Mouse (Mus musculus): ENCODE results near the gene Olfr224. TPM values are rescaled to one million over a fixed set of nuclear protein-coding genes. Genes with fewer than 3 reads are reported as not detected.

The Olfr224 gene
- polyA plus RNA-seq (2016; fragmentation: Nextera tagmentation; extraction: Ambion mirVana), result not detected in 2 replicates

DNA sequence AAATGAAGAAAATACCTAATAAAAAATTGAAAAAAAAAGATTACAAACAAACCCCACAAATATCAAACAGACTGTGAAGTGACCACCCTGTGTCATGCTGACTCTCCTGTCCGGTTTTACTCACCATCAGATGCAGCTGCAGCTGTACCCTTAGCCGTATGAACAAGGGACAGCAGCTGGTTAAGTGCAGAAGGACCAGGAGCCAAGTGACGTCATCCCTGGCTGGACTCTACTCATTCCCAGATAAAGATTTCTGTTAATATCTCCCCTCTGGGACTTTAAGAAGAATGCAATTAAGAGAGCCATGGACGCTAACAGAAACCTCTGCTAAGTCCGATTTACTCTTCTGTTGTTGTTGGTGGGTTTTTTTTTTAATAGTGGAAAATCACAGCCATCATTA is at the start of gene Olfr224:
Gene Olfr224, minus strand, starts transcription at position 149 of the 400 bp plus-strand sequence.
- H3K9ac ChIP-seq, result no peak within 1 kb of the TSS
- ATAC-seq, result no peak

DNA sequence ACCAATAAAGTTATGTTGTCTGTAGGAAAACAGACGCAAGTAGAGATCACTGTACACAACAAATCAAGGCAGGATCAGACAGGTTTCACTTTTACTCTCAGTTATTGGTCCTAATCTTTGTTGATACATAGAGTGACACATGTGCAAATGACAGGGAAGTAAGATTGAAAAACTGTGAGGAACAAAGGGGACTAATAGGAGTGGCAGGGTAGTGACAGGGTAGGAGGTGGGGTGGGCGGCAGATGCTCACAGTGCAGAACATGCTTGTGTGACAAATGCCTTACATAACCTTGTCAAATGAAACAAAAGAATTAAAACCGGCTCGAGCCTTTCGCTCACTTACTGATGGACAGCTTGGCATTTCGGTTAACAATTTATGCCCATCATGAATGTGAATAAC is 48.4 kb upstream of the Olfr224 start:
- H3K4me2 ChIP-seq, result no peak overlapping the region
- H3K27ac ChIP-seq, result no peak overlapping the region
- no peak overlapping the region for H3K4me3 ChIP-seq
- 65% methylated on average over 6 of the region's 6 CpGs for WGBS (ENCODE audit: insufficient replicate concordance)
- 0 out of 2 replicates have a peak, but pooled peaks cover 3% of the 10 kb centered on the region for H3K27me3 ChIP-seq (replicated peaks)
- H3K9me3 ChIP-seq (replicated peaks), result no peaks in the 10 kb centered on the region
- no peaks in the 10 kb centered on the region for H3K4me1 ChIP-seq
- no peaks in the 10 kb centered on the region for H3K36me3 ChIP-seq
- ATAC-seq, result no peak
- no peak overlapping the region for H3K9ac ChIP-seq

More for the DNA sequence above, at the start of gene Olfr224:
- WGBS (ENCODE audit: insufficient replicate concordance), result 62% methylated on average over 5 of the region's 5 CpGs
- Histone ChIP-seq H3K9me3 (replicated peaks) (no peaks in the 10 kb centered on the region), H3K27ac (no peak within 1 kb of the TSS), H3K27me3 (replicated peaks) (no peaks in the 10 kb centered on the region), H3K4me2 (no peak within 1 kb of the TSS), H3K4me1 (no peaks in the 10 kb centered on the region), H3K36me3 (no peaks in the 10 kb centered on the region), H3K4me3 (no peak within 1 kb of the TSS)

DNA sequence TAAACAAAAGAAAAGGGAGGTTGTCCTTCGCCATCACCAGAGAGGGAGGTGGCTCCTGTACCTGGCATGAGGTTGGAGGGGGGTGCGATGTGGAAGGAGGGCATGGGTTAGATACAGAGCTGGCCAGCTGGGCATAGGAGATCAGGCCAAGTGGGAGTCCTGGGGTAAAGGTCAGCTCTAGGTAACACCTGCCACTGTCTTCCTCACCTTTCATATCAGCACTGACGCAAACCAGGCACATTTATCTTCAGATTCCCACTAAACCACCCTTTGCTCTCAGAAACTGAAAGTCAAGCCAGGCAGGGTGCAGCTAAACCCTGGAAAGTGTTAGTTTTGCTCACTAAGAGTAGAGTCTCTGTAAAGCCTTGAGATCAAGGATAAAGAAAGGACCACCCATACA is 48.0 kb upstream of the Olfr224 start:
- H3K4me1 ChIP-seq, result no peaks in the 10 kb centered on the region
- H3K4me3 ChIP-seq, result no peak overlapping the region
- no peak overlapping the region for H3K4me2 ChIP-seq
- WGBS (ENCODE audit: insufficient replicate concordance), result 53% methylated on average over 3 of the region's 3 CpGs
- no peak for ATAC-seq
- H3K9ac ChIP-seq, result no peak overlapping the region
- 0 out of 2 replicates have a peak, but pooled peaks cover 3% of the 10 kb centered on the region for H3K27me3 ChIP-seq (replicated peaks)
- no peak overlapping the region for H3K27ac ChIP-seq
- H3K36me3 ChIP-seq, result no peaks in the 10 kb centered on the region
- H3K9me3 ChIP-seq (replicated peaks), result no peaks in the 10 kb centered on the region

DNA sequence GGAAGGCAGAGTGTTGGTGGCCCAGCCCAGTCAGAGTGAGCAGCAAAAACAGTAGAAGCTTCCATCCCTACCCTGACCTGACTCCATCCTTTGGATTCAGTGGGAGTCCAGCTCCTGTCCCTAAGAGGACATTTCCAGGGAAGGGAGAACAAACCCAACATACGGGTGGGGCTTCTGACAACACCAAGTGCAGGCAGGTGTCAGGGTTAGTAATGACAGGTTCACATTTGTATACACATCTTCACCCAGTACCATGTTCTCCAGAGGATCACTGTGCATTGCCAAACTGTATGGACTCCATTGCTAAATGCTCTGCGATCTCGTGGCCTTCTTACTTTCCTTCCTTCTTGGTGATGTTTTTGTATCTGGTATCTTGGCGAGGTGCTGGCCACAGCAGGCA is 45.6 kb upstream of the Olfr224 start, which contains the start of gene 2210407C18Rik:
Gene 2210407C18Rik, minus strand, starts transcription at position 101 of the 400 bp plus-strand sequence.
- no peak within 1 kb of the TSS for H3K27ac ChIP-seq
- no peak within 1 kb of the TSS for H3K4me2 ChIP-seq
- H3K9me3 ChIP-seq (replicated peaks), result no peaks in the 10 kb centered on the region
- H3K9ac ChIP-seq, result no peak within 1 kb of the TSS
- H3K4me3 ChIP-seq, result no peak within 1 kb of the TSS
- H3K4me1 ChIP-seq, result no peaks in the 10 kb centered on the region
- 63% methylated on average over 4 of the region's 4 CpGs for WGBS (ENCODE audit: insufficient replicate concordance)
- H3K27me3 ChIP-seq (replicated peaks), result 0 out of 2 replicates have a peak, but pooled peaks cover 3% of the 10 kb centered on the region
- ATAC-seq, result no peak
- no peaks in the 10 kb centered on the region for H3K36me3 ChIP-seq

DNA sequence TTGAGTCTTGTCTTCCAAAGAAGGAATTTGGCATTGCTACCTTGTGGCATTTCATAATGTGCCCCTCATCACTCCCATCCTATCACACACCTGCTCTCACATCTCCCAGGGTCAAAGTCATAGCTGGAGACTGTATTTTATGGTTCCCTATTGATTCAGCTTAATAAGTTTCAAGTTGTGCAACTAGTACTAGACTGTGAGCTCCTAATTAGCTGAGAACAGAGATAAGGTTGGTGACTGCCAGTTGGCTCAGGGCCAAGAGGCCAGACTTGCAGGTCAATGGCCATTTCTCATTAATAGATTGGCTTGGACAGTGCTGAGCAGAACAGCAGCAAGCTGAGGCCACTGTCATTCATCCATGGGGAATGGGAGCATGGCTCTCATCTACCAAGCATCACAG is 44.2 kb upstream of the Olfr224 start:
- H3K9ac ChIP-seq, result no peak overlapping the region
- no peaks in the 10 kb centered on the region for H3K27me3 ChIP-seq (replicated peaks)
- H3K27ac ChIP-seq, result no peak overlapping the region
- no peaks in the 10 kb centered on the region for H3K4me1 ChIP-seq
- no peak for ATAC-seq
- no peaks in the 10 kb centered on the region for H3K36me3 ChIP-seq
- no peaks in the 10 kb centered on the region for H3K9me3 ChIP-seq (replicated peaks)
- H3K4me3 ChIP-seq, result no peak overlapping the region
- no peak overlapping the region for H3K4me2 ChIP-seq

DNA sequence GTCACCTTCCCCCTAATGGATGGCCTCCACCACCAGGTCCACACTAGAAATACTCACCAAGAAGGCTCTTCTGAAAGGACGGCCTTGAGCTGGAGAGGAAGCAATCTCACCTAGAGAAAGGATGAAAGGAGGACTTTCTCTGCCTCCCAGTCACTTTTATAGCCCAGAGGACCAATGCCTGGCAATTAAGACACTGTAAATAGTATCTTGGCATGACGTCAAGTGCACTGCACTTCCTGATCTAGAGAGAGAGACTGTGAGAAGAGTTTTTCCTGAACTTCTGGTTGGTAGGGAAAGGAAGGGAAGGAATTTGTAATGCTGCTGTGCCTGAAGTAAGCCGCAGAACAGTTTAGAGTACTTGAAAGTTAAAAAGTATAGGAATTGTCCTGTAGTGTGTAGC is 43.0 kb upstream of the Olfr224 start:
- Histone ChIP-seq H3K36me3 (no peaks in the 10 kb centered on the region), H3K4me3 (no peak overlapping the region), H3K9me3 (replicated peaks) (no peaks in the 10 kb centered on the region), H3K27ac (no peak overlapping the region), H3K27me3 (replicated peaks) (no peaks in the 10 kb centered on the region), H3K9ac (no peak overlapping the region), H3K4me1 (no peaks in the 10 kb centered on the region), H3K4me2 (no peak overlapping the region)
- ATAC-seq, result no peak
- 54% methylated on average over 3 of the region's 3 CpGs for WGBS (ENCODE audit: insufficient replicate concordance)

DNA sequence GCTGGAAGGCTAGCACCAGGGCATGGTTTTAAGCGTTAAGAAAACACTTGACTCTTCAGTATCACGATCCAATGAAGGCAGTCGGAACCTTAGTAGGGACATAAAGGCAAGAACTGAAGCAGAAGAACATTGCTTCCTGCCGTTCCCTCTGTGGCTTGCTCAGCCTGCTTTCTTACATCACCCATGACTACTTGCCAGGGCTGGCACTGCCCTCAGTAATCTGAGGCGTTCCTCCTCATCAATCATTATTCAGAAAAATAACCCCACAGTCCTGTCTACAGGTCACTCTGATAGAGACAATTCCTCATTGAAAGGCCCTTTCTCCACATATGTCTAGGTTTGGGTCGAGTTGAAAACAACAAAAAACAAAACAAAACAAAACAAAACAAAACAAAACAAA is 36.7 kb upstream of the Olfr224 start:
- no peak for ATAC-seq
- no peaks in the 10 kb centered on the region for H3K9me3 ChIP-seq (replicated peaks)
- H3K27me3 ChIP-seq (replicated peaks), result no peaks in the 10 kb centered on the region
- peaks cover 18% of the 10 kb centered on the region for H3K4me1 ChIP-seq
- 71% methylated on average over 6 of the region's 6 CpGs for WGBS (ENCODE audit: insufficient replicate concordance)
- H3K4me3 ChIP-seq, result no peak overlapping the region
- no peak overlapping the region for H3K9ac ChIP-seq
- no peak overlapping the region for H3K27ac ChIP-seq
- H3K36me3 ChIP-seq, result no peaks in the 10 kb centered on the region
- H3K4me2 ChIP-seq, result no peak overlapping the region

DNA sequence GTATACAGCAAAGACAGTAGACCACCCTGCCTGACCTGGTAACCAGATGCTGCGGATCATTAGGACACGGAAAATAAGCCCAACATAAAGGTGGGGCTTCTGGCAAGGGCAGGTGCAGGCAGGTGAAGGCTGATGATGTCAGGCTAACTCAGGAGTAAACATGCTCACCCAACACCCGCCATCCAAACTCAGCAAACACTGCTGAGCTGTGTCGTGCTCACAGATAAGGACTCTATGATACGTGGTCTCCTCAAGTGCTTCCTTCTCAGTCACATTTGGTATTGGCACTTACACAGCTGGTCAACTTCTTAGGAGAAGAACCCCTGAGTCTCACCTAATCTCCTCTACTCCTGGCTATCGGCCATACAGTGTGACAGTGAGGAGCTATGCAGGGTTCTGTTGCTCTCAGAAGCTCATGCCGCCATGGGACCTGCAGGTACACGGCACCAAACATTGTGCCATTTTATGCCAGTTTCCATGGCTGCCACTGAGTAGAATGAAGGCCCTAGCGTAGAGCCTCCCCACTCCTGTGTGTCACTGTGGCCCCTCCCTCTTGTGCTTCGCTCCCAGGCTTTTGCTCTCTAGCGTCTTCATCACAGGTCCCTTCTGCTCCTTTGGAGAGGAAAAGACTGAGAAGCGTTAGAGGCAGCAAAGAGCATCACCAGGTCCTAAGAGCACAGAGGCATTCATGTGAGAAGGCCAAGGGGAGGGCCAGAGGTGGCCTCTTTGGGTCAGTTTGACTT is 36.0 kb upstream of the Olfr224 start:
- Histone ChIP-seq H3K4me3 (no peak overlapping the region), H3K4me2 (no peak overlapping the region), H3K9me3 (replicated peaks) (no peaks in the 10 kb centered on the region), H3K27ac (no peak overlapping the region), H3K27me3 (replicated peaks) (no peaks in the 10 kb centered on the region), H3K36me3 (no peaks in the 10 kb centered on the region), H3K4me1 (peaks cover 18% of the 10 kb centered on the region), H3K9ac (no peak overlapping the region)
- WGBS (ENCODE audit: insufficient replicate concordance), result 64% methylated on average over 12 of the region's 12 CpGs
- ATAC-seq, result no peak

DNA sequence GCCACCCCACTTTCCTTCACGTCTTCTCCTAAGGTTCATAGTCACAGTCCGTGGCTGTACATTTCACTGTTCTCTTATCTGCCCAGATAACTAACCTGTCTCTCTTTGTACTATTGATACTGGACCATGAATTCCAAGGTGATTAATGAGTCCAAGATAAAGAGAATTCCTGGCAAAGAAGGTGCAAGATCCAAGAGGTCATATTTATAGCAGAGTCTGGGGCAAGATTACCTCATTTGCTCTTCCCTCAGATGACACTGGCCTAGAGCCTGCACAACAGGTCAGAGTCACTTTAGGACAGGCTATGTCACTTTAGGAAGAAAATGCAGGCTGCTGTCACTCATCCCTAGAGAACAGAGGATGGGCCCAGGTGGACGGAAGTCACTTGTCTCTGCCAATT is 34.9 kb upstream of the Olfr224 start:
- Histone ChIP-seq H3K27me3 (replicated peaks) (no peaks in the 10 kb centered on the region), H3K27ac (no peak overlapping the region), H3K9me3 (replicated peaks) (no peaks in the 10 kb centered on the region), H3K4me3 (no peak overlapping the region), H3K36me3 (no peaks in the 10 kb centered on the region), H3K9ac (no peak overlapping the region), H3K4me1 (peaks cover 18% of the 10 kb centered on the region), H3K4me2 (no peak overlapping the region)
- ATAC-seq, result no peak
- WGBS (ENCODE audit: insufficient replicate concordance), result 51% methylated on average over 3 of the region's 3 CpGs

DNA sequence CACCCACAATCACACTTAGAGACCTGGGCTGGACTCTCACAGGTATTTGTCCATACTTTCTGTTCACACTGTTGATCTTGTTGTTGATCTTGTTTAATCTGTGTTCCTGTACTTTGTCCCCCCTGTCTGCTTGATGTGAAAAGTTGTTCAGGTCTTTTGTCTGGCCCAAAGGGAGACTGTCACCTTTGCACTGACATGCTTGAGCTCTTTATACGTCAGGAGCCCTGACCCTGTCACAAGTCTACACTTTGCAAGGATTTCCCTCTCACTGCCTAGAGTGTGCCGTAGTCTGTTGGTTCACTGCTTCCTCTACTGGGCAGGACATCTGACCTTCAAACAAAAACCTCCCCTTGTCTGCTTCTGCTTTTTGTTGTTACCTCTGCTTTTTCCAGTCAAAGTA is 34.3 kb upstream of the Olfr224 start:
- ATAC-seq, result no peak
- Histone ChIP-seq H3K9ac (no peak overlapping the region), H3K9me3 (replicated peaks) (no peaks in the 10 kb centered on the region), H3K4me2 (no peak overlapping the region), H3K27me3 (replicated peaks) (no peaks in the 10 kb centered on the region), H3K4me3 (no peak overlapping the region), H3K27ac (no peak overlapping the region), H3K36me3 (no peaks in the 10 kb centered on the region), H3K4me1 (peaks cover 18% of the 10 kb centered on the region)
- 32% methylated on average over 2 of the region's 2 CpGs for whole genome bisulfite sequencing (ENCODE audit: insufficient replicate concordance)

DNA sequence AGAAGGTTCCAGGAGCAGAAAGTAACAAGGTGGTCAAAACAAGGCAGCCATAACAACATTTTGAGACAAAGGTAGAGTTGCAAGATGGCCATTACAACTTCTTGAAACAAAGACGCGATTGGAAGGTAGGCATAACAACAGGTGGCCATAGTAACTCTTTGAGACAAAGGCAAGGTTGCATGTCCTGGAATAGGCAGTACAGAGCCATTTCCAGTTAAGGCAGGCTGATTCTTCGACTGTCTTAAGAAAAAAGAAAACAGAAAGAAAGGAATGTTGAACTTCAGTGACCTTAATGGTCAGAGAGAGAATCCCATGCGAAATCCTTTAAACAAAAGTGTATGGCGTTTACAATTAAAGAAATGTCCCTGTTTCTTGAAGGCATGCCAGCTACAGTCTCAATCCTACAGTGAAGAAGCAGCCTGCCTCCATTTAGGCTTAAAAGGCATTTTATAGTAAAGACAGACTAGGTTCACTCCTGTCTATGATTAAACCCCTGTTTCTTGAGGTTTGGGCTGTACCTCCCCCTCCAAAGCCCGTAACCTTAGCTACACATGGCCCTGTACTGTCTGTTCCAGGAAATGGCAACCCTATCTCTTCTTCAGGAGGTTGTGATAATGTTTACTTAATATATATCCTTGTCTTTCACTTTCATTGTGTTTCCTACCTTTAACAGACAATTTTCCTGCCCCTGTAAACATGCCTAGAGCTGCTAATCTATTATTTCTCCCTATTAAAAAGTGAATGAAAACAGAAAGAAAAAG is 32.6 kb upstream of the Olfr224 start:
- 64% methylated on average over 6 of the region's 6 CpGs for WGBS (ENCODE audit: insufficient replicate concordance)

DNA sequence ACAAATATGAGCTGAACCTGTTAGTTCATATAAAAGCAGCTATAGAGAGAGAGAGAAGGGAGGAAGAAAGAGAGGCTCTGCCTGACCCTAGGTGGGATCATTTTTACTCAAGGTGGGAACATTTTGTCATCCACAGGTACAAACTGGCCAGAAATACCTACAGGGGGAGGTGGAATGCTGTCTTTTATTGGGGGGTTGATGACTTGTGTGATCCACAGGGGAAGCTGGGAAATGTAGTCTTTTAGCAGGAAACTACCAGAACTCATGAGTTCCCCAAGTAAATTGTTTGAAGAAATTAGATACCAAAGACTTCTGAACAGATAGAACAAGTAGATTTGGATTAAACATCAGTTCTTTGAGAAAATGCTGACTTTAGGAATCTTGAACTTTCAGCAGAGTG is 31.7 kb upstream of the Olfr224 start:
- no peak overlapping the region for H3K9ac ChIP-seq
- no peak for ATAC-seq
- no peaks in the 10 kb centered on the region for H3K9me3 ChIP-seq (replicated peaks)
- no peaks in the 10 kb centered on the region for H3K36me3 ChIP-seq
- peaks cover 18% of the 10 kb centered on the region for H3K4me1 ChIP-seq
- no peaks in the 10 kb centered on the region for H3K27me3 ChIP-seq (replicated peaks)
- no peak overlapping the region for H3K4me3 ChIP-seq
- no peak overlapping the region for H3K4me2 ChIP-seq
- no peak overlapping the region for H3K27ac ChIP-seq

More for the DNA sequence above, 32.6 kb upstream of the Olfr224 start:
- Histone ChIP-seq H3K9ac (no peak overlapping the region), H3K27me3 (replicated peaks) (no peaks in the 10 kb centered on the region), H3K36me3 (no peaks in the 10 kb centered on the region), H3K4me2 (no peak overlapping the region), H3K4me3 (no peak overlapping the region), H3K4me1 (peaks cover 18% of the 10 kb centered on the region), H3K27ac (no peak overlapping the region), H3K9me3 (replicated peaks) (no peaks in the 10 kb centered on the region)
- peak; percentile 68; the same call in 1 of the 2 replicates for ATAC-seq

Measured in liver, embryonic 12.5 days (tissue).